Mouse (Mus musculus): ENCODE results near the gene Sult6b2. TPM values are rescaled to one million over a fixed set of nuclear protein-coding genes. Genes with fewer than 3 reads are reported as not detected.

Gene Sult6b2
- polyA plus RNA-seq, 1 experiment from 2014 or later = 0.25 TPM

GRCm38 (mm10) chr6:142773566-142773965 is 30.7 kb downstream of the Sult6b2 start:
- no peaks in the 10 kb centered on the region for H3K4me1 ChIP-seq (ENCODE audit: control insufficient read depth, insufficient read depth, low read length)
- H3K4me3 ChIP-seq (ENCODE audit: low read depth, low read length) = no peak overlapping the region
- no peak overlapping the region for H3K9ac ChIP-seq (ENCODE audit: low read depth, low read length)
- H3K4me2 ChIP-seq (ENCODE audit: low read length) = no peak overlapping the region
- no peaks in the 10 kb centered on the region for H3K9me3 ChIP-seq (replicated peaks; ENCODE audit: control insufficient read depth, low read length, poor library complexity, severe bottlenecking)
- no peaks in the 10 kb centered on the region for H3K27me3 ChIP-seq (ENCODE audit: control insufficient read depth, insufficient read depth, low read depth, low read length)
- no peak for ATAC-seq
- peaks cover 35% of the 10 kb centered on the region for H3K36me3 ChIP-seq (ENCODE audit: control insufficient read depth, insufficient read depth, low read length)
- no peak overlapping the region for H3K27ac ChIP-seq (ENCODE audit: low read length)
- 93% methylated on average over 5 of the region's 5 CpGs for WGBS

- Histone ChIP-seq H3K4me1 (ENCODE audit: control insufficient read depth, insufficient read depth, low read length) (no peaks in the 10 kb centered on the region), H3K27ac (ENCODE audit: low read length) (no peak overlapping the region), H3K9me3 (replicated peaks; ENCODE audit: control insufficient read depth, low read length, poor library complexity, severe bottlenecking) (no peaks in the 10 kb centered on the region), H3K4me3 (ENCODE audit: low read depth, low read length) (no peak overlapping the region), H3K27me3 (ENCODE audit: control insufficient read depth, insufficient read depth, low read depth, low read length) (no peaks in the 10 kb centered on the region), H3K4me2 (ENCODE audit: low read length) (no peak overlapping the region), H3K9ac (ENCODE audit: low read depth, low read length) (no peak overlapping the region), H3K36me3 (ENCODE audit: control insufficient read depth, insufficient read depth, low read length) (peaks cover 48% of the 10 kb centered on the region)
- ATAC-seq = no peak
- WGBS = 98% methylated on average over 4 of the region's 4 CpGs
Observed at GRCm38 (mm10) chr6:142771643-142772042, 32.7 kb downstream of the Sult6b2 start.

- no peak for ATAC-seq
- Histone ChIP-seq H3K4me2 (ENCODE audit: low read length) (no peak overlapping the region), H3K4me1 (ENCODE audit: control insufficient read depth, insufficient read depth, low read length) (no peaks in the 10 kb centered on the region), H3K27me3 (ENCODE audit: control insufficient read depth, insufficient read depth, low read depth, low read length) (no peaks in the 10 kb centered on the region), H3K4me3 (ENCODE audit: low read depth, low read length) (no peak overlapping the region), H3K9ac (ENCODE audit: low read depth, low read length) (no peak overlapping the region), H3K27ac (ENCODE audit: low read length) (no peak overlapping the region), H3K9me3 (replicated peaks; ENCODE audit: control insufficient read depth, low read length, poor library complexity, severe bottlenecking) (no peaks in the 10 kb centered on the region), H3K36me3 (ENCODE audit: control insufficient read depth, insufficient read depth, low read length) (peaks cover 51% of the 10 kb centered on the region)
- WGBS = 96% methylated on average over 3 of the region's 3 CpGs
Observed at GRCm38 (mm10) chr6:142769896-142770295, 34.4 kb downstream of the Sult6b2 start.

GRCm38 (mm10) chr6:142767305-142767704 is 37.0 kb downstream of the Sult6b2 start:
- no peak for ATAC-seq
- Histone ChIP-seq H3K27me3 (ENCODE audit: control insufficient read depth, insufficient read depth, low read depth, low read length) (no peaks in the 10 kb centered on the region), H3K9me3 (replicated peaks; ENCODE audit: control insufficient read depth, low read length, poor library complexity, severe bottlenecking) (no peaks in the 10 kb centered on the region), H3K36me3 (ENCODE audit: control insufficient read depth, insufficient read depth, low read length) (peaks cover 38% of the 10 kb centered on the region), H3K4me3 (ENCODE audit: low read depth, low read length) (no peak overlapping the region), H3K4me2 (ENCODE audit: low read length) (no peak overlapping the region), H3K4me1 (ENCODE audit: control insufficient read depth, insufficient read depth, low read length) (no peaks in the 10 kb centered on the region), H3K27ac (ENCODE audit: low read length) (no peak overlapping the region), H3K9ac (ENCODE audit: low read depth, low read length) (no peak overlapping the region)
- 92% methylated on average over 9 of the region's 9 CpGs for WGBS

GRCm38 (mm10) chr6:142764933-142765332 is 39.4 kb downstream of the Sult6b2 start:
- H3K36me3 ChIP-seq (ENCODE audit: control insufficient read depth, insufficient read depth, low read length) = peaks cover 26% of the 10 kb centered on the region
- ATAC-seq = no peak
- WGBS = 45% methylated on average over 2 of the region's 2 CpGs

GRCm38 (mm10) chr6:142759633-142760032 is 44.7 kb downstream of the Sult6b2 start:
- H3K9ac ChIP-seq (ENCODE audit: low read depth, low read length) = no peak overlapping the region
- H3K27me3 ChIP-seq (ENCODE audit: control insufficient read depth, insufficient read depth, low read depth, low read length) = no peaks in the 10 kb centered on the region
- no peak overlapping the region for H3K4me3 ChIP-seq (ENCODE audit: low read depth, low read length)
- no peak overlapping the region for H3K4me2 ChIP-seq (ENCODE audit: low read length)
- no peaks in the 10 kb centered on the region for H3K9me3 ChIP-seq (replicated peaks; ENCODE audit: control insufficient read depth, low read length, poor library complexity, severe bottlenecking)
- peaks cover 24% of the 10 kb centered on the region for H3K4me1 ChIP-seq (ENCODE audit: control insufficient read depth, insufficient read depth, low read length)
- no peak for ATAC-seq
- H3K36me3 ChIP-seq (ENCODE audit: control insufficient read depth, insufficient read depth, low read length) = no peaks in the 10 kb centered on the region; the same call in none of the 2 replicates
- WGBS = 94% methylated on average over 2 of the region's 2 CpGs
- H3K27ac ChIP-seq (ENCODE audit: low read length) = no peak overlapping the region

More at GRCm38 (mm10) chr6:142764933-142765332, 39.4 kb downstream of the Sult6b2 start:
- Histone ChIP-seq H3K9ac (ENCODE audit: low read depth, low read length) (no peak overlapping the region), H3K27me3 (ENCODE audit: control insufficient read depth, insufficient read depth, low read depth, low read length) (no peaks in the 10 kb centered on the region), H3K4me3 (ENCODE audit: low read depth, low read length) (no peak overlapping the region), H3K9me3 (replicated peaks; ENCODE audit: control insufficient read depth, low read length, poor library complexity, severe bottlenecking) (no peaks in the 10 kb centered on the region), H3K4me2 (ENCODE audit: low read length) (no peak overlapping the region), H3K27ac (ENCODE audit: low read length) (no peak overlapping the region), H3K4me1 (ENCODE audit: control insufficient read depth, insufficient read depth, low read length) (peaks cover 6% of the 10 kb centered on the region; the same call in 1 of the 2 replicates)

- H3K9ac ChIP-seq (ENCODE audit: low read depth, low read length) = no peak overlapping the region
- ATAC-seq = no peak
- H3K4me2 ChIP-seq (ENCODE audit: low read length) = no peak overlapping the region
- 94% methylated on average over 6 of the region's 6 CpGs for WGBS
- no peaks in the 10 kb centered on the region for H3K27me3 ChIP-seq (ENCODE audit: control insufficient read depth, insufficient read depth, low read depth, low read length)
- H3K36me3 ChIP-seq (ENCODE audit: control insufficient read depth, insufficient read depth, low read length) = no peaks in the 10 kb centered on the region; the same call in 1 of the 2 replicates
- no peak overlapping the region for H3K27ac ChIP-seq (ENCODE audit: low read length)
- peaks cover 24% of the 10 kb centered on the region for H3K4me1 ChIP-seq (ENCODE audit: control insufficient read depth, insufficient read depth, low read length)
- no peak overlapping the region for H3K4me3 ChIP-seq (ENCODE audit: low read depth, low read length)
- H3K9me3 ChIP-seq (replicated peaks; ENCODE audit: control insufficient read depth, low read length, poor library complexity, severe bottlenecking) = no peaks in the 10 kb centered on the region
Observed at GRCm38 (mm10) chr6:142758562-142758961, 45.7 kb downstream of the Sult6b2 start.

GRCm38 (mm10) chr6:142757976-142758375 is 46.3 kb downstream of the Sult6b2 start:
- no peak overlapping the region for H3K27ac ChIP-seq (ENCODE audit: low read length)
- no peaks in the 10 kb centered on the region for H3K27me3 ChIP-seq (ENCODE audit: control insufficient read depth, insufficient read depth, low read depth, low read length)
- ATAC-seq = no peak
- WGBS = 92% methylated on average over 6 of the region's 6 CpGs
- H3K9me3 ChIP-seq (replicated peaks; ENCODE audit: control insufficient read depth, low read length, poor library complexity, severe bottlenecking) = no peaks in the 10 kb centered on the region
- H3K4me2 ChIP-seq (ENCODE audit: low read length) = peak overlapping the region; percentile 56
- H3K4me3 ChIP-seq (ENCODE audit: low read depth, low read length) = peak overlapping the region; percentile 65
- no peaks in the 10 kb centered on the region; the same call in 1 of the 2 replicates for H3K36me3 ChIP-seq (ENCODE audit: control insufficient read depth, insufficient read depth, low read length)
- peaks cover 24% of the 10 kb centered on the region for H3K4me1 ChIP-seq (ENCODE audit: control insufficient read depth, insufficient read depth, low read length)
- no peak overlapping the region for H3K9ac ChIP-seq (ENCODE audit: low read depth, low read length)

GRCm38 (mm10) chr6:142757334-142757965 is 46.9 kb downstream of the Sult6b2 start:
- no peaks in the 10 kb centered on the region; the same call in 1 of the 2 replicates for H3K36me3 ChIP-seq (ENCODE audit: control insufficient read depth, insufficient read depth, low read length)
- peaks cover 24% of the 10 kb centered on the region for H3K4me1 ChIP-seq (ENCODE audit: control insufficient read depth, insufficient read depth, low read length)
- H3K4me2 ChIP-seq (ENCODE audit: low read length) = peak overlapping the region; percentile 56
- peak overlapping the region; percentile 65 for H3K4me3 ChIP-seq (ENCODE audit: low read depth, low read length)
- no peaks in the 10 kb centered on the region for H3K27me3 ChIP-seq (ENCODE audit: control insufficient read depth, insufficient read depth, low read depth, low read length)
- H3K9ac ChIP-seq (ENCODE audit: low read depth, low read length) = peak overlapping the region; percentile 89
- H3K9me3 ChIP-seq (replicated peaks; ENCODE audit: control insufficient read depth, low read length, poor library complexity, severe bottlenecking) = no peaks in the 10 kb centered on the region
- H3K27ac ChIP-seq (ENCODE audit: low read length) = peak overlapping the region; percentile 86
- ATAC-seq = no peak
- WGBS = 40% methylated on average over 10 of the region's 10 CpGs

All from midbrain, embryonic 16.5 days (tissue).